Mouse (Mus musculus) kidney, postnatal 0 days (tissue): ENCODE results near the gene Smad3. TPM values are rescaled to one million over a fixed set of nuclear protein-coding genes. Genes with fewer than 3 reads are reported as not detected.
A peak's percentile ranks its signal among the peaks of the same experiment; 100 is the strongest.

Source experiments
- ATAC-seq: fragments of 200-750 bp; cut with Nextera tagmentation; replicated peaks from 2 replicates; pipeline ENCODE4 v1.8.0; 2017; ENCODE audit warnings: low read depth, moderate number of reproducible peaks, moderate TSS enrichment, moderate library complexity; ENCODE audit not compliant: low FRiP score
- DNase-seq: peaks from one replicate; pipeline ENCODE4 v3.0.0-alpha.2; 2016; ENCODE audit warnings: low spot score
- H3K27ac ChIP-seq: fragments of 300-500 bp; sonication (generic); 2 replicates; pipeline ENCODE4 v1.5.1; 2014; ENCODE audit warnings: mild to moderate bottlenecking
- H3K27me3 ChIP-seq: fragments of 300-500 bp; sonication (generic); 2 replicates; pipeline ENCODE4 v1.6.1; 2014; ENCODE audit warnings: low read length, mixed read lengths; ENCODE audit not compliant: insufficient read depth
- H3K36me3 ChIP-seq: fragments of 300-500 bp; sonication (generic); 2 replicates; pipeline ENCODE4 v1.6.1; 2014; ENCODE audit warnings: low read length, mixed read lengths; ENCODE audit not compliant: insufficient read depth
- H3K4me1 ChIP-seq: fragments of 300-500 bp; sonication (generic); replicated peaks from 2 replicates; pipeline ENCODE4 v1.6.1; 2014; ENCODE audit warnings: antibody characterized with exemption, low read length, mixed read lengths; ENCODE audit not compliant: insufficient read depth
- H3K4me2 ChIP-seq: fragments of 300-500 bp; sonication (generic); 2 replicates; pipeline ENCODE4 v1.6.1; 2014; ENCODE audit warnings: mild to moderate bottlenecking, low read length, moderate library complexity, mixed read lengths
- H3K4me3 ChIP-seq: fragments of 300-500 bp; sonication (generic); replicated peaks from 2 replicates; pipeline ENCODE4 v1.5.1; 2014; ENCODE audit warnings: low read depth, low read length
- H3K9ac ChIP-seq: fragments of 300-500 bp; sonication (generic); 2 replicates; pipeline ENCODE4 v1.6.1; 2014; ENCODE audit warnings: low read depth, low read length
- H3K9me3 ChIP-seq: fragments of 300-500 bp; sonication (generic); replicated peaks from 2 replicates; pipeline ENCODE4 v1.6.1; 2016; ENCODE audit warnings: low read length, inconsistent platforms, mixed read lengths
- CTCF ChIP-seq: IDR thresholded peaks from 2 replicates; pipeline ENCODE4 v1.5.1; 2016; ENCODE audit warnings: antibody characterized with exemption, low read depth, mild to moderate bottlenecking, moderate library complexity
- WGBS: fragments of 180-500 bp; shearing (Covaris S2); extraction: QIAGEN DNeasy Blood & Tissue Kit; methylation state at CpG from one replicate; pipeline ENCODE4 v1.1.7; 2014; 5-methylcytosine and 5-hydroxymethylcytosine counted together
- polyA plus RNA-seq: library from polyadenylated mRNA; unstranded; fragments of >200 nt; fragmentation: Nextera tagmentation; extraction: Ambion mirVana; gene quantifications from 2 replicates; pipeline ENCODE4 v1.2.1, GENCODE M21; 2015

The Smad3 gene
- polyA plus RNA-seq, 1 experiment from 2014 or later: 20.0 TPM

DNA sequence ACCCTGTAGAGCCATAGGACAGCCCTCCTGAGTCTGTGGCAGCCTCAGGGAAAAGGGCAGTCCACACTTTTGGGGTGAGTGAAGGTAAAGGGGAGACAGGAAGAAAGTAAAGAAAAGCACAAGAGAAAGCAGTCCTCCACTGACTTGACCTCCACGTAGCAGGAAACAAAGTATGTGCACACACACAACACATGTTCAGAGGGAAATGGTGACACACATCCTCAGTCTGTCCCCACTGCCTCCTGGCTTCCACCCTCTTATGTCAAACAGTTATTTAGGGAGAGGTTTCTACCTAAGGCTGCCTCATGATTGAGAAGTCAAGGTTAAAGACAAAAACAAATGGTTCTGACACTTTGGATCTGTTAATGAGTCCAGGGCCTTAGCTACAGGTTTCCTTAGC is 67.3 kb downstream of the Smad3 start:
- no peaks in the 10 kb centered on the region for H3K36me3 ChIP-seq
- no peaks in the 10 kb centered on the region for H3K27me3 ChIP-seq
- H3K9ac ChIP-seq: no peak overlapping the region
- no peak overlapping the region for H3K4me2 ChIP-seq
- no peak overlapping the region for H3K4me3 ChIP-seq
- DNase-seq (no peak), ATAC-seq (no peak)
- no peak for TF ChIP-seq CTCF
- H3K27ac ChIP-seq: no peak overlapping the region
- 73% methylated on average over 1 of the region's 1 CpGs for WGBS
- H3K9me3 ChIP-seq: no peaks in the 10 kb centered on the region
- peaks cover 3% of the 10 kb centered on the region; the same call in 1 of the 2 replicates for H3K4me1 ChIP-seq

DNA sequence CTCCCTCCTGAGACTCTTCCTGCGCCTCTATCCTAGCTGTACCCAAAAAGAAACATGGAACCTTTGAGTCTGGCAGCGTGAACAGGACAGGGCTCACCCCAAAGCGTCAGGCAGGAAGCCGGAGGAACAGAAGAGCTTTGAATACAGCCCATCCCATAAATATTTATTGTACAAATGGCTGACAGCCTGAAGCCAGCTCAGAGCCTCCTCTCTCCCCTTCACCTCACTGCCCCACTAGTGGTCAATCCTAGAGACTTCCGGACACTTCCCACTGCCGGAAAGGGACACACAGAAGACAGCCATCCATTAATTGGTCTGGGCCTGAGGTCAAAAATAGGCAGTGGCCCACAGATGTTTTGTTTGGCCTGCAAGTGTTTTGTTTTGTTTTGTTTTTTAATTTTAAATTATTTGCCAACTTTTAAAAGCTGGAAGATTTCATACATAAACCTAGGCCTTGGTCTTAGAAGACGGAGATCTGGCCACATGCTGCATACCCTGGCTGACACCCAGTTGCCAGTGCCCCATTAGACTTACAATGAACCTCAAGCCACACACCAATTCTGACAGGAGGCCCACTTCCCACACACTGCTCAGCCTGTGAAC is 70.3 kb downstream of the Smad3 start:
- DNase-seq (peak; percentile 71), ATAC-seq (no peak; the same call in 1 of the 2 replicates)
- TF ChIP-seq CTCF: peak; percentile 16; the same call in 1 of the 2 replicates
- 52% methylated on average over 7 of the region's 7 CpGs for WGBS
- Histone ChIP-seq H3K9me3 (no peaks in the 10 kb centered on the region), H3K9ac (no peak overlapping the region), H3K4me2 (no peak overlapping the region), H3K4me1 (peaks cover 4% of the 10 kb centered on the region; the same call in 1 of the 2 replicates), H3K36me3 (no peaks in the 10 kb centered on the region), H3K27ac (peak overlapping the region; percentile 72), H3K27me3 (no peaks in the 10 kb centered on the region), H3K4me3 (no peak overlapping the region)

DNA sequence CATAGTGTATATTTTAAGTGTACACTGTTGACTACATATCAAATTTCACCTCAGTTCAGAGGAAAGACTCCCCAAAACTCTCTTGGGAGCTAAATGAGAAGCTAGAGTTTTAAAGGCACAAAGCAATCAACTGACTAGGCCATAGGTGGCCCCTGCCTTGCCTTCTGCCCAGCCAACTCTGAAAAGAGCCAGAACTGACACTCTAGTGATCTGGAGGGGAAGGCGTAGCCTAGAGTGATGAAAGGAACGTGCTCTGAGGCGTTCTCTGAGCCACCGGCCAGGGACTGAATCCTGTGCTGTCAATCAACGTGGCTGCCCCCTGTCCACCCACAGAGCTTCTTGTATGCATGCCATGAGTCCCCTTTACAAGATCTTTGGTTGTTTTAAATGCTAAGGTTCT is 72.4 kb downstream of the Smad3 start:
- Histone ChIP-seq H3K9me3 (no peaks in the 10 kb centered on the region), H3K4me1 (0 out of 2 replicates have a peak, but pooled peaks cover 4% of the 10 kb centered on the region), H3K4me3 (no peak overlapping the region), H3K4me2 (no peak overlapping the region), H3K36me3 (no peaks in the 10 kb centered on the region), H3K27ac (no peak overlapping the region), H3K27me3 (no peaks in the 10 kb centered on the region), H3K9ac (no peak overlapping the region)
- no peak for ATAC-seq
- TF ChIP-seq CTCF: no peak
- WGBS: 77% methylated on average over 5 of the region's 5 CpGs
- DNase-seq: no peak

DNA sequence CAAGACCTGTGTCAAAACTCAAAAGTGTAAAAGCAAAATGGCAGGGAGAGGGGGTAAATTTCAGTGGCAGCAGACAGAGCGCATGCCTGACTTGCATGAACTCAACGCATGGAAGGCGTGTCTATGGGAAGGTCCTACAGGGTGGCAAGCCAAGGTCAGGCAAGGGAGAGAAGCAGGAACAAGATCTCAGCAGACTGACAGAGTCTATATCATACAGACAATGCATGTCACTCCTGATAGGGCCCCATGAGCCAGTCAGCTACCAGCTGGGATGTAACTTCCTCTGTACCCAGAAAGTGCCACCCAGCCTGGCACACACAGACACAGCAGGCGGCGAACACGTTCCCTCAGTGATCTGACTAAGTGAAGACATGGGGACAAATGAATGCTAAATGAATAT is 73.5 kb downstream of the Smad3 start:
- no peak for TF ChIP-seq CTCF
- no peaks in the 10 kb centered on the region for H3K9me3 ChIP-seq
- H3K36me3 ChIP-seq: no peaks in the 10 kb centered on the region
- H3K4me1 ChIP-seq: 0 out of 2 replicates have a peak, but pooled peaks cover 4% of the 10 kb centered on the region
- H3K4me2 ChIP-seq: no peak overlapping the region
- no peak overlapping the region for H3K27ac ChIP-seq
- no peaks in the 10 kb centered on the region for H3K27me3 ChIP-seq
- 93% methylated on average over 6 of the region's 6 CpGs for WGBS
- H3K4me3 ChIP-seq: no peak overlapping the region
- no peak for DNase-seq
- no peak for ATAC-seq
- no peak overlapping the region for H3K9ac ChIP-seq

DNA sequence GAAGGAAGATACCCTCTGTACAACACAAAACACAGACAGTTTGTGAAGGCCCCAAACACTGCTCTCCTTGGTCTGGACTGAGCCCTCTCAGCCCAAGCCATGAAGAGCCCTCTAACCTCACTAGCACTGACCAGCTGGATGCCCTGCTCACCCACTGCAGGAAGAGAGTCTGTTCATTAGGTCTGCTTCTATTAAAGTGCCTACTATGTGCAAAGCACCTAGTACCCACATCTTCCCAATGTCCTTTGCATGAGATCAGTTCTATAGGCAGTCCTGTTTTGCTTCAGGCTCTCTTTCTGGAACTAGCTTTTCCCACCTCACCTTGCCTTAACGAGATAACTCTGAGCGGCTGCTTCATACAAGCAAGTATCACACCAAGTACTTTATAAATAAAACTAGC is 74.9 kb downstream of the Smad3 start:
- Histone ChIP-seq H3K9me3 (no peaks in the 10 kb centered on the region), H3K27me3 (no peaks in the 10 kb centered on the region), H3K4me3 (no peak overlapping the region), H3K4me1 (peaks cover 7% of the 10 kb centered on the region), H3K27ac (no peak overlapping the region), H3K9ac (no peak overlapping the region), H3K36me3 (no peaks in the 10 kb centered on the region), H3K4me2 (no peak overlapping the region)
- 91% methylated on average over 2 of the region's 2 CpGs for WGBS
- no peak for TF ChIP-seq CTCF
- ATAC-seq: no peak
- DNase-seq: no peak

DNA sequence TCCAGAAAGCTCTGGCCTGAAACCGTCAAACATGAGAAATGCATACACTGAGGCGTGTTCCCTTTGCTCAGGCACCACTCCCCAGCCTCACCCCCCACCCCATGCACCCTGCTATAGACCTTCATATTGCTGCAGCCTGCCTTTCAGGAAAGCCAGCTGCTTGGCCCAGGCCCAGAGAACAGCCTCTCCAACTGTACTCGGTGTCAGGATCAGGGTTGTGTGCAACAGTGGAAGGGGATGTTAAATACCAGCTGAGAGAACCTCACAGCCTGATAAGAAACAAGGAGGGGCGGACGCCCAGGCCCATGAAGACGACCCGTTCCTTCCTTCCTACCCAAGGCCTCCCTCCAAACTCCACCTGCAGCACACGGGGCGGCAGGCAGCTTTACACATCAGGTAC is 75.5 kb downstream of the Smad3 start:
- DNase-seq: no peak
- no peak overlapping the region for H3K4me2 ChIP-seq
- no peak for TF ChIP-seq CTCF
- no peak overlapping the region for H3K9ac ChIP-seq
- 71% methylated on average over 9 of the region's 9 CpGs for WGBS
- H3K36me3 ChIP-seq: no peaks in the 10 kb centered on the region
- H3K9me3 ChIP-seq: no peaks in the 10 kb centered on the region
- ATAC-seq: no peak
- H3K4me1 ChIP-seq: peaks cover 12% of the 10 kb centered on the region
- no peak overlapping the region for H3K4me3 ChIP-seq
- no peaks in the 10 kb centered on the region for H3K27me3 ChIP-seq
- no peak overlapping the region for H3K27ac ChIP-seq

DNA sequence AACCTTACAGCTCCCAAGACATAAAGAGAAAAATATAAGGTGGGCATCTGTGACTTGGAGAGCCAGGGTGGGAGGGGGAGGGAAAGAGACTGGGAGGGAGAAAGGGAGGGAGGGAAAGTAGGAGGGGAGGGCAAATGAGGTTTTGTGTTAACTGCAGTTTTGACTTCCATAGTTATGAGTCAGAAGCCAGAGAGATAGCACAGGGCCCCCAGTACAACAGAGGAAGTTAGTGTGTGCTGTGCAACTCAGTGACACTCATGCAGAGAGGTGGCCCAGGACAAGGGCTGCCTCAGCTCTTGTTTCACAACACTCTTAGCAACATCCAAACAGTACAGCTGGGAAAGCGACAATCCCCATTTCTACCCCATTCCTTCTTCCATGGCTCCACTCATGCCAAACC is 79.7 kb downstream of the Smad3 start:
- WGBS: 87% methylated on average over 1 of the region's 1 CpGs
- Histone ChIP-seq H3K9ac (no peak overlapping the region), H3K9me3 (no peaks in the 10 kb centered on the region), H3K27ac (peak overlapping the region; percentile 42), H3K4me1 (peaks cover 19% of the 10 kb centered on the region), H3K4me3 (no peak overlapping the region), H3K36me3 (no peaks in the 10 kb centered on the region), H3K27me3 (no peaks in the 10 kb centered on the region), H3K4me2 (no peak overlapping the region)
- no peak for ATAC-seq
- DNase-seq: no peak
- TF ChIP-seq CTCF: no peak
